Mouse (Mus musculus) monocyte, adult 5-6 weeks (primary cell): ENCODE results near the gene Map3k11. TPM values are rescaled to one million over a fixed set of nuclear protein-coding genes. Genes with fewer than 3 reads are reported as not detected.

Source experiments
- ATAC-seq: fragments of 153-309, 156-312 bp; replicated peaks from 2 replicates; pipeline ENCODE4 v1.8.0; 2017; ENCODE audit warnings: mild to moderate bottlenecking; ENCODE audit not compliant: low TSS enrichment, insufficient number of reproducible peaks, severe bottlenecking, poor library complexity, low FRiP score
- total RNA-seq: library from RNA; stranded (forward); fragments of 200-1000, 200-491, 200-594 nt; gene quantifications from 3 replicates; pipeline ENCODE4 v1.2.3, GENCODE M21; 2017

Map3k11 gene
- total RNA-seq, 1 experiment from 2014 or later = 46.8 TPM

DNA sequence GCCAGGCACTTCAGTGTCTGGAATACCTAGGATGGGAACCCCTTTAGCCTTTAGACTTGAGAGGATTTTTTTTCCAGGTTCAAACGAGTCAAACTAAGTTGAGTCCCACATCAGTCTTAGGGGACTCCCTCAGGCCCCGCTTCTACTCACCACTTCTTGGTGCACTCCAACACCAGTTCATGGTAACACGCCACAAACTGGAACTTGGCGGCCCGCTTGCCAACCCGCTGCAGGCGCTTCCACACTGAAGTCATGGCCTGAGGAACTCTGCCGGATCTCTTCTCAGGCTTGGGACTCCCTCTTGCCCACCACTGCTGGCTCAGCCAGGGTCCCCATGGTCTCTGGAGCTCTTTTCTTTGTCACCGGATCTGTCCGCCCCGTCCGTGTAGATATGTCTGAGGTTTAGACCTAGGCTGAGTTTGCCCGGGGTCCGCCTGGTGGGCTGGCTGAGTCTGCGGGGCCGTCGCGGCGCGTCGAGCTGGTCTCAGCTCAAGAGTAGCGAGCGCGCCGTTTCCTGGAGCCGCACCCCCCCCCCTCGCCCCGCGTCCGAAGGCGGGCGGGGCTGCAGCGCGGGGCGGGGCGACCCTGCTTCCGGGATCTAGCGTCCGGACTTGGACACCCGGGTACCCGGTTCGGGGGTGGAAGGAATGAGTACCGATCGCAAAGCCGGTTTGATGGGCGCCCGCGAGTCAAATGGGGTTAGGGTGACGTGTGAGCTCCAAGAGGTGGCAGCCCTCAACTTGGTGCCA lies 37.4 kb downstream of the Map3k11 start, which contains the start of gene Ehbp1l1:
Gene Ehbp1l1 (minus strand): TSS at position 551 of the 749 bp plus-strand sequence.
- ATAC-seq = no peak

DNA sequence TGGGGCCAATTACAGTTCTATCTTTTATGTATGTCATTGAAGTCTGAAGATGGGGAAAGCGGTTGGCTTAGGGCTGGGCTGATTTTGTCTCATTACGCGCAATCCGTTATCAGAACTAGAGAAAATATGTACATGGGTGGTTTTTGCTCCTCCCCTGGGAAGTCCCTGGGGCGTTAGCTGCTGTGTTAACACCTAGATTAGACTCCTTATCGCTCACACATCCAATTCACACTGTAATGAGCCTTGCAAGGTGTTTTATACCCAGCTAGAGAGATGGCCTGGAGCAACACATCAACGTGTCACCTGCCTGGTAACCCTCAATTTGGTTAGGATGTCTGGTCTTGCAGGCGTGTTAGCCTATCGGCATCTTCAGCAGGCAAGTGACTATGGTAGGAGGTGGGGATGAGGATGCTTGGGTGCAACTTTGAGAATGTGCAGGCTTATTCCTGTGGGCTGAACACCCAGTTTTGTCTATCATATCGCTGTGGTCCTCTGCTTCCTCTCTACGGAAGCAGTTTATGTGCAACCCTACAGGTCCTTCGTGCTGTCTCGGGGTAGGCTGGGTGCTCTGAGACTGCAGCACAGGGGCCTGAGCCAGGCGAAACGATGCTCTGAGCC lies 38.5 kb downstream of the Map3k11 start:
- ATAC-seq = 0 out of 2 replicates have a peak, but pooled peaks have one; percentile 0

DNA sequence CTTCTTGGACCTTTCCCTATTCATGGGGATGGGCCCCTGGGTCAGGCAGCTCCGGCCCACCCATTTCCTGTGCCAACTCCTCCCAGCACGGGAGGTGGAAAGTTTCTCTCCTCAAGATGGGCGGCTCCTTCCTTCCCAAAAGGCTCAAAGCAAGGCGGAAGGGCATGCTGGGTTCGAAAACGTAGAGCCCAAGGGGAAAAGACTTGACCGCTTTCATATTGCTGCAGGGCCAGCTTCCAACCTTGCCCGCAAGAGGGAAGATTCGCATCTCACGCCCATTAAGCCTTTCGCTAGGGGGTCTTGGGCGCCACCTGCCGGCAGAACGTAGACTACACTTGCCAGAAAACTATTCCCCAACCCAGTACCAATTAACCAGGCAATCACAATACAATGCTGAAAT lies 39.2 kb downstream of the Map3k11 start:
- ATAC-seq = peak; percentile 14

GRCm38 (mm10) chr19:5728631-5729443 lies 40.3 kb downstream of the Map3k11 start:
- no peak for ATAC-seq

- 0 out of 2 replicates have a peak, but pooled peaks have one; percentile 15 for ATAC-seq
Observed at GRCm38 (mm10) chr19:5729444-5729815, 40.9 kb downstream of the Map3k11 start, which contains the start of gene Fam89b. Gene Fam89b (minus strand): TSS chr19:5729653.

- no peak for ATAC-seq
Observed at GRCm38 (mm10) chr19:5730314-5731186, 42.0 kb downstream of the Map3k11 start.

DNA sequence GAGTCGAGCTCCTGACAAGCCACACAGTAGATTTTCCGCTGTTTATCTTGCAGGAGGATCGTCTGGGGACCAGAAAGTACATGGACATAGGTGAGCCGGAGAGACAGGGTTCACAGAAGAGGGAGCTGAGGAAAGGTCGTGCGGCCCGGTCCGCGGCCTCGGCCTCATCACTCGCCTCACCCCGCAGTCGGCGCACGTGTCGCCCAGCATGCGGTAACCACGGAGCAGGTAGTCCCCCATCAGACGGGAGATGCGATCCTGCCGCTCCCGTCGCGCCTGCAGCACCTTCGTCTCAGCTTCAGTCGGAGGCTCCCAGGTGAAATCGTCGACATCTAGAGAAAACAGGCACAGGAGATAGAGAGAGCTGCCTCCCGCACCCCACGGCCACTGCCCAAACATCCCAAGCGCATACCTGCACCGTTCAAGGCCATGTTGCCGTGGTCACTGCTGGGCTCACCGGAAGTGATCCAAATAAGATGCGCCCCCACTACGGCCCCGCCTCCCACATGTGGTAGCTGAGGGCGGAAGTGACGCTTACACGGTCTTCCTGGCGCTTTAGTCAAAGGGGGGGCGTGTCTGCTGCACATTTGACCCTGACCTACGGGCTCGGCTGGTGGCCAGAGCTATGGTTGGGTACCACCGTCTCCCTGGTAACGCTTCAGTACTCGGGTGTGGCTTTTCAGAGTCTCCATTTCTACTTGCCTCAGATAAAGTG lies 42.9 kb downstream of the Map3k11 start:
- peak; percentile 74 for ATAC-seq

DNA sequence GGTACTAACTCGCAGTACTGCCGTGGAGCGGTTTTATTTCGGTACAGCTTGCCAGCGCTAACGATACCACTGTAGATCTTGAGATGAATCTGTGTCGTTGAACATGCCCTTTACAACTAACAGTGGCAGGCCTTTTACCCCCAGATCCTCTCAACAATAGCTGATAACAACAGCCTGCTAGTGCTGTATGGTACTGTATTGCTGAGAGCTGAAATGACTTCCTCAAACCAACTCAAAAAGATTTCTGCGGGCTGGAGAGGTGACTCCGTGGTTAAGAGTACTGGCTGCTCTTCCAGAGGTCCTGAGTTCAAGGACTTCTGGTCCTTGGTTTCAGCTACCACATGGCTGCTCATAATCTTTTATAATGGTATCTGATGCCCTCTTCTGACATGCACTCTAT lies 45.8 kb downstream of the Map3k11 start:
- no peak for ATAC-seq

GRCm38 (mm10) chr19:5739446-5739845 lies 50.9 kb downstream of the Map3k11 start:
- ATAC-seq = no peak

DNA sequence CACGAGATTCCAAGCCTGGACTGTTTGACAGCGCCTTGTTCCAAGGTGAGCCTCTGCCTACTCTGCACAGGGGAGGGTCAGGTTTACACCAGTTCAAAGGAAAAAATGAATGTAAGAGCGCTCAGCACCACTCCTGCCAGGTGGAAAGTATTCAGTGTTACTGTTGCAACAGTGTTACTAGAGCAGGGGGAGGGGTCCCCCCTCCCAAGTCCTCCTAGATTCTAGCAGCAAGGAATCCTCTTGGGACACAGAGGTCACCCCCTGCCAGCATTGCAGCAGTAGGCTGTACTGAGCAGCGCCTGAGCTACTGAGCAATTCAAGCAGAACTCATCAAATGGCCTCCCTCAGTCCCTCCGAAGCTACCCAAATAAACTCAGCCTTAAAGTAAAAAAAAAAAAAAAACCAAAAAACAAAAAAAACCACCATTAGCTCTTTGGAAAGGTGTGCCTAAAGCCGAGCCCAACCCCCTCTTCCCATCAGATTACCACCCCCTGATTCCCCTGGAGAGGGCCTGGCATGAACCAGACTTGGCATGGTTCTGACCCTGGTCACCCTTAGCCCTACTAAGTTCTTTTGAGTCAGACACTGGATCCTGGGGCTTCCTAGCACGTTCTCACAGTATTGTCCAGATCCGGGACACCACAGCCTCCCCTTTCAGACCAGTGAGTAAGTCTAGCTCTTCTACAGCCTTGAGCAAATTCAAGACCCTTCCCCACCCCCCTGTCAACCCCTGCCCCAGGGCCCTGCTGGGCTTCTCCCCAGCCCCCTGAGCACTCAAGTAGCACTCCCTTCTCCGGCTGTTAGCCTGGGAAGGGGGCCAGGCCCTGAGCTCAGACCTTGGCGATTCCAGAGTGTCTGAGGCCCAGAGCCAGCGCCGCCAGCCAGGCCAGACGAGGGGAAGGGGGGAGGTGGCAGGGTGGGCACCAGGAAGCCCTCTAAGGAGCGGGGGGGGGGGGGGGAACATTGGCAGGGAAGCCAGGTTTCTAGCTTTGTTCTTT lies 52.1 kb downstream of the Map3k11 start, which contains the start of gene Ltbp3:
Gene Ltbp3 (plus strand): TSS at position 585 of the 998 bp plus-strand sequence.
- no peak for ATAC-seq

DNA sequence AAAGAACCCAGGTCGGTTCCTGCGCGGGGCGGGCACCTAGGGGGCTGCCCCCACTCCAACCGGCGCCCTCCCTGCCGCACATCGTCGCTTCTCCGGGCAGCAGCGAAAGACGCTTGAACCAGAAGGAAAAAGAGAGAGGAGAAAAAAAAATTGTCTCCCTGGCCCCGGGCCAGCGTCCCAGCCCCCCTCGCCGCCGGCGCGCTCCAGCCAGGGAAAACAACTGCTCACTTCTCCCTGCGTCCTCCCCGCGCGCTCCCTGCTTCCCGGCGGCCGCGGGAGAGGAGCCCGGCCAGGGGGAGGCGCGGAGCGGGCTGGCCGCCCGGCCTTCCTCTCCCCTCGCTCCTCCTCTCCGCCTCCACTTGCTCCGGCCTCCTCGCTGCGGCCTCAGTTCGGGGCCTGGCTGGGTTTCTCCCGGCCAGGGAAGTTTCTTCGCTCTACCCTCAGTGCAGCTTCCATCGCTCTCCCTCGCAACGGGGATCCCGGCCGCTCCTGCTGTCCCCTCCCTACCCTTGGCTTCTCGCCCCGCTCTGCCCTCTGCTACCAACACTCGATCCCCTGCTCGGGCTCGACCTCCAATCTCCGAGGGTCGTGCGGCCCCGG lies 53.2 kb downstream of the Map3k11 start:
- no peak for ATAC-seq

DNA sequence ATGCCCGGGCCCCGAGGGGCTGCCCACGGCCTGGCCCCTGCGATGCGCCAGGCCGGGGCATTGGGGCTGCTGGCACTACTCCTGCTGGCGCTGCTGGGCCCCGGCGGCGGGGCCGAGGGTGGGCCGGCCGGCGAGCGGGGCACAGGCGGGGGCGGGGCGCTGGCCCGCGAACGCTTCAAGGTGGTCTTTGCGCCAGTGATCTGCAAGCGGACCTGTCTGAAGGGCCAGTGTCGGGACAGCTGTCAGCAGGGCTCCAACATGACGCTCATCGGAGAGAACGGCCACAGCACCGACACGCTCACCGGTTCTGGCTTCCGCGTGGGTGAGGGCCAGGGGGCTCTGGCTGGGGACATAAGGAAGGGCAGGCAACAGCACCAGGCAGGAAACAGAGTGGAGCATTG lies 53.7 kb downstream of the Map3k11 start:
- no peak for ATAC-seq

DNA sequence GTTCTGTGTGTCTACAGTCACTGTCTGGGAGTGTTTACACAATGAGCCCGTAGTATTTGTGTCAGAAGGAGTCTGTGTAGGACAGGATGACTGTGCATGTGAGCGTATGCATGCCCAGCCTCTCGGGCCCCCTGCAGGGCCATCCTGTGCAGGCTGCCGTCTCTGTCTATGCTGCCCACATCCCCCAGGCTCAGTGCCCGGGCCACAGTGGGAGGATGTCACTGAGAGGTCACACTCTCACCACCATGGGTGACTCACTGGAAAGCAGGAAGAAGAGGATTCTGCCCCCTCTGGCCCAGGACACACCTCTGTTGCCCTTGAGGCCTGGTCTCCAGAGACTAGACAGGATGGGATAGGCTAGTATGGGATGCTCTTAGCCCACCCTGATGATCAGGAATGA lies 55.0 kb downstream of the Map3k11 start:
- peak; percentile 37 for ATAC-seq

GRCm38 (mm10) chr19:5745756-5746710 lies 57.5 kb downstream of the Map3k11 start:
- no peak for ATAC-seq

DNA sequence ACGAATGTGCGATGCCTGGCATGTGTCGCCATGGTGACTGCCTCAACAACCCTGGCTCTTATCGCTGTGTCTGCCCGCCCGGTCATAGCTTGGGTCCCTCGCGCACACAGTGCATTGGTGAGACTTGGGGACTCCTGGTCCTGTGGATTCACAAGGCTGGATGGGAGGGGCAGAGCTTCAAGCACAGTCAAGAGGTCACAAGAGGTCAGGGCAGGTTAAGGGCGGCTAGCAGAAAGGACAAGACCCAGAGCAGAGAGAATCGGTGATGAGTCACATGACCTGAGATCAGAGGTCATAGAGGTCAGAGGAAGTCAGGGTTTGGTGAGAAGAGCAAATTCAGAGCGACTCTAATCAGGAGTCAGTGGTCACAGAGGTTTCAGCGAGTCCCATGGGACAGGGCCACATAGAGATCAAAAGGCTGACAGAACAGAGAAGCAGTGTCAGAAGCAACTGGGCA lies 58.4 kb downstream of the Map3k11 start:
- no peak for ATAC-seq
